Mouse (Mus musculus) embryonic fibroblast, embryonic 13.5 days (primary cell): ENCODE results near the gene Aldh2.
"Not testable (repeated sequence)": the region's sequence is repeated elsewhere in the genome, so short reads cannot be mapped to it uniquely, and the experiment has no call there.

Source experiments
- CTCF ChIP-seq: IDR thresholded peaks from 2 replicates; pipeline ENCODE4 v1.5.1; 2011; ENCODE audit warnings: mild to moderate bottlenecking, control low read depth, low read length, moderate library complexity, borderline replicate concordance; ENCODE audit not compliant: insufficient read depth
- POLR2A ChIP-seq: IDR thresholded peaks from 2 replicates; pipeline ENCODE4 v1.6.1; 2011; ENCODE audit warnings: low read depth, mild to moderate bottlenecking, control low read depth, low read length, moderate library complexity

DNA sequence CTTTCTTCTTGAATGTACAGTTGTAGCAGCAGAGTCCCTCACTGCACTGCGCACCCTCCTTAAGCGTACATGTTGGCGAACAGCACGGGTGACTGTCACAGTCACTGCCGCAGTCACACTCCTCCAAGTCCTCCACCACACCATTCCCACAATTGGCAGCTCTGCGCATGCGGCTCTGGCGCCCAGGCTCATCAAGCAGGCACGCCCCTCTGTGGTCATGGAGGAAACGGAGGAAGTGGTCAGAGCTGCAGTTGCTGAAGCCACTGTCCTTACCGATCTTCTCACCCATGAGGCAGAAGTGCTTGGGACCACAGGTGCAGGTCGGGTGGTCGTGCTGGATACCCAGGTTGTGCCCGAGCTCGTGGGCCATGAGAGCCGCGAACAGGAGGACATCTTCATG, 73.9 kb downstream of the Aldh2 start:
- TF ChIP-seq CTCF, POLR2A: not testable (repeated sequence)
